Comparison of ENCODE assay signal across 8 mouse cellular contexts in the genomic region with DNA sequence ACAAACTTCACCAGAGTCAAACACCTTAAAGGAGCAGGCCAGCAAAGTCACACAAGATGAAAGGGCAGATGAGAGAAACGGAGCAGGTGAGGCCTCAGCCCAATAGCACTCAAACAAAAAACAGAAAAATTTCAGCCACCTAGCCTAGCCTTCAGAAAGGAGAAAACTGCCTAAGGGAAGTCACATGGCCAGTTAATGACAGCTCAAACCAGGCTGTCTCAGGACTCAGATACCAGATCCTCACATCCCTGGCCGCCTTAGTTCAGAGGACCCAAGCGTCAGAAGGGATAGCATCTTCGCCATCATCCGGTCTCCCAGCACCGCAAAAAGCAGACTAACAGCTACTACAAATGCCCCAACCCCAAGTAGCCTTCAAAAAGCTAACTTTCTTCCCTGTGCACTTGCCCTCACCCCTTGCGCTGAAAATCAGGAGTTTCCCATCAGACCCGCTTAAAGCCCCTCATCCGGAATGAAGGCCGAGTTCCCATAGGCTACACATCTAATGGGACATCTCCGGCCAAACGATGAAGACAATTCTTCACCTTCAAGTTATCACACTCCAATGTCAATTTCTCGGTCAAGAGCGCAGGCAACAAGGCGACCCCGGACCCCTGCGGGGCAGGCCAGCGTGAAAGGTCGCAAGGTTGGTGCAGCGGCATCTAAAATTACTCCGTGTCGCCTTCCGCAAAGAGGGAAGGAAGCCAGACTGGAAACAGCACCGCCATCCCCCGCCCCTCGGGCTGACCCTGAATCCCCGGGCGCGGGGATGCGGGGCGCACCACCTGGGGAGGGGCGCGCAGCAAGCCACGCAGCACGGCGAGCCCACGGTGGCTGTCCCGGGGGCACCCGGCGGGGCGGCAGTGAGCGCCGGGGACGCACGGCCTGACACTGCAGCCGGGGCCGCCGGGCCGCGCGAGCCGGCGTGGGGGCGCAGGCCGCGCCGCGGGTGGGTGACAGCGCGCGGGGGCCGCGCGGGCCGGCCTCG. TPM values are rescaled to one million over a fixed set of nuclear protein-coding genes. Genes with fewer than 3 reads are reported as not detected.
DNase-seq lines count a peak whose midpoint lies in the region; ATAC-seq and TF ChIP-seq lines count a peak whose summit lies in the region.

No protein-coding gene starts in this region.

- no peaks in the 10 kb centered on the region for H3K36me3 ChIP-seq in kidney, embryonic 14.5 days (ENCODE audit: control insufficient read depth, insufficient read depth, low read length)
- H3K36me3 ChIP-seq in embryonic facial prominence, embryonic 10.5 days (replicated peaks) = peaks cover 7% of the 10 kb centered on the region
- no peaks in the 10 kb centered on the region for H3K36me3 ChIP-seq in hindbrain, embryonic 11.5 days (ENCODE audit: control insufficient read depth, insufficient read depth, low read length)
- H3K36me3 ChIP-seq in liver, embryonic 16.5 days (ENCODE audit: control insufficient read depth, insufficient read depth) = no peaks in the 10 kb centered on the region

- H3K4me1 ChIP-seq in kidney, embryonic 14.5 days (ENCODE audit: control insufficient read depth, insufficient read depth, low read length) = 0 out of 2 replicates have a peak, but pooled peaks cover 9% of the 10 kb centered on the region
- peaks cover 32% of the 10 kb centered on the region for H3K4me1 ChIP-seq in embryonic facial prominence, embryonic 10.5 days
- no peaks in the 10 kb centered on the region for H3K4me1 ChIP-seq in hindbrain, embryonic 11.5 days (replicated peaks; ENCODE audit: control insufficient read depth, insufficient read depth, low read length)
- peaks cover 6% of the 10 kb centered on the region; the same call in 1 of the 2 replicates for H3K4me1 ChIP-seq in liver, embryonic 16.5 days (ENCODE audit: control insufficient read depth, low read depth, low read length)

- peak overlapping the region; percentile 88 for H3K9ac ChIP-seq in kidney, embryonic 14.5 days (ENCODE audit: low read depth, low read length)
- H3K9ac ChIP-seq in hindbrain, embryonic 11.5 days (ENCODE audit: low read depth, low read length) = peak overlapping the region; percentile 89
- H3K9ac ChIP-seq in liver, embryonic 16.5 days (ENCODE audit: low read depth, low read length) = peak overlapping the region; percentile 57; the same call in 1 of the 2 replicates

- no peaks in the 10 kb centered on the region for H3K9me3 ChIP-seq in kidney, embryonic 14.5 days (ENCODE audit: control insufficient read depth, low read length)
- H3K9me3 ChIP-seq in embryonic facial prominence, embryonic 10.5 days = no peaks in the 10 kb centered on the region
- no peaks in the 10 kb centered on the region for H3K9me3 ChIP-seq in hindbrain, embryonic 11.5 days (ENCODE audit: control insufficient read depth, low read length)
- no peaks in the 10 kb centered on the region for H3K9me3 ChIP-seq in liver, embryonic 16.5 days (replicated peaks; ENCODE audit: control insufficient read depth, low read length)

- CTCF ChIA-PET in Patski (lab: Charles Lee) = interaction anchor here (1.5 kb wide), 1 partner anchor 28 kb away, joined by 4 read pairs; no protein-coding TSS in a partner anchor

- peak overlapping the region; percentile 90 for H3K4me3 ChIP-seq in kidney, embryonic 14.5 days (ENCODE audit: low read length)
- peak overlapping the region; percentile 89 for H3K4me3 ChIP-seq in embryonic facial prominence, embryonic 10.5 days
- H3K4me3 ChIP-seq in hindbrain, embryonic 11.5 days (ENCODE audit: low read depth, low read length) = peak overlapping the region; percentile 82
- H3K4me3 ChIP-seq in liver, embryonic 16.5 days (ENCODE audit: low read depth, low read length) = peak overlapping the region; percentile 70

- 2% methylated on average over 57 of the region's 66 CpGs for whole genome bisulfite sequencing in kidney, embryonic 14.5 days
- 6% methylated on average over 66 of the region's 66 CpGs for WGBS in embryonic facial prominence, embryonic 10.5 days
- WGBS in hindbrain, embryonic 11.5 days = 3% methylated on average over 46 of the region's 66 CpGs
- WGBS in liver, embryonic 16.5 days (ENCODE audit: insufficient replicate concordance) = 4% methylated on average over 63 of the region's 66 CpGs

- H3K27ac ChIP-seq in kidney, embryonic 14.5 days (ENCODE audit: low read depth, low read length) = no peak overlapping the region
- H3K27ac ChIP-seq in embryonic facial prominence, embryonic 10.5 days (replicated peaks) = peak overlapping the region; percentile 81
- H3K27ac ChIP-seq in hindbrain, embryonic 11.5 days (ENCODE audit: low read depth, low read length) = peak overlapping the region; percentile 47; the same call in 1 of the 2 replicates
- H3K27ac ChIP-seq in liver, embryonic 16.5 days (ENCODE audit: low read length) = no peak overlapping the region

- DNase-seq in kidney, adult 9 months = no peak
- no peak for DNase-seq in Patski (ENCODE audit: low read depth, low spot score)
- DNase-seq in embryonic facial prominence, embryonic 10.5 days (ENCODE audit: low spot score) = peak; percentile 56
- peak; percentile 55 for DNase-seq in hindbrain, embryonic 11.5 days (ENCODE audit: low spot score)
- peak; percentile 25 for DNase-seq in right cerebral cortex, postnatal 4 days
- DNase-seq in left cerebral cortex, adult 9 months (ENCODE audit: low spot score in 2 of 2) = no peak

- in situ Hi-C loops in Patski (cut with MboI; ENCODE audit: low pct_unique_long_range_greater_than_20kb) = no loop called here

- no peak for TF ChIP-seq CTCF in Patski (IDR thresholded peaks at IDR 0.05)

- peak; percentile 34; the same call in 1 of the 2 replicates for ATAC-seq in kidney, embryonic 14.5 days (ENCODE audit: low FRiP score, low TSS enrichment)
- ATAC-seq in Patski = peak; percentile 22
- ATAC-seq in hindbrain, embryonic 11.5 days (ENCODE audit: low FRiP score) = peak; percentile 55
- ATAC-seq in liver, embryonic 16.5 days (ENCODE audit: low read depth) = peak; percentile 5; the same call in 1 of the 2 replicates

- POLR2A ChIA-PET in Patski (lab: Charles Lee) = no interaction called here

- no peaks in the 10 kb centered on the region; the same call in 1 of the 2 replicates for H3K27me3 ChIP-seq in kidney, embryonic 14.5 days (ENCODE audit: control insufficient read depth, insufficient read depth, low read length)
- no peaks in the 10 kb centered on the region for H3K27me3 ChIP-seq in Patski
- peaks cover 27% of the 10 kb centered on the region for H3K27me3 ChIP-seq in embryonic facial prominence, embryonic 10.5 days (replicated peaks; ENCODE audit: low read depth, poor library complexity, severe bottlenecking)
- no peaks in the 10 kb centered on the region for H3K27me3 ChIP-seq in hindbrain, embryonic 11.5 days (ENCODE audit: control insufficient read depth, insufficient read depth, low read length)
- peaks cover 35% of the 10 kb centered on the region for H3K27me3 ChIP-seq in liver, embryonic 16.5 days (ENCODE audit: control insufficient read depth, insufficient read depth, low read depth, low read length)

- peak overlapping the region; percentile 98 for H3K4me2 ChIP-seq in kidney, embryonic 14.5 days (replicated peaks; ENCODE audit: low read depth, low read length)
- H3K4me2 ChIP-seq in hindbrain, embryonic 11.5 days (replicated peaks; ENCODE audit: low read depth, low read length) = peak overlapping the region; percentile 86
- H3K4me2 ChIP-seq in liver, embryonic 16.5 days (ENCODE audit: low read depth, low read length) = peak overlapping the region; percentile 83

RNA-seq across cellular contexts. Expression of gene Slc23a2, which starts 0.7 kb away (rescaled TPM):
- 12.0 and 18.0 TPM in 2 replicates for polyA plus RNA-seq in kidney, embryonic 14.5 days (2014; fragmentation: Nextera tagmentation; extraction: Ambion mirVana)
- 19.7 TPM for polyA plus RNA-seq in Patski (2021)
- polyA plus RNA-seq in embryonic facial prominence, embryonic 10.5 days (2016; fragmentation: Nextera tagmentation; extraction: Ambion mirVana) = 8.8 and 8.9 TPM in 2 replicates
- polyA plus RNA-seq in hindbrain, embryonic 11.5 days (2014; fragmentation: Nextera tagmentation; extraction: Ambion mirVana) = 11.4 and 14.6 TPM in 2 replicates
- 2.7 and 4.1 TPM in 2 replicates for polyA plus RNA-seq in liver, embryonic 16.5 days (2015; fragmentation: Nextera tagmentation; extraction: Ambion mirVana)

Comparison
In these comparisons a context has a peak if more than half of its experiments do, and no peak if none do; other contexts are left out.
1. ATAC-seq: peak in every context shown above with its lines; median percentile 55 in hindbrain, embryonic 11.5 days; 34 in kidney, embryonic 14.5 days; 22 in Patski; 5 in liver, embryonic 16.5 days.
2. H3K27ac ChIP-seq: peak in embryonic facial prominence, embryonic 10.5 days (single experiment) and hindbrain, embryonic 11.5 days (single experiment); none in kidney, embryonic 14.5 days (single experiment) and liver, embryonic 16.5 days (single experiment).
3. DNase-seq: peak in embryonic facial prominence, embryonic 10.5 days (single experiment), hindbrain, embryonic 11.5 days (single experiment) and right cerebral cortex, postnatal 4 days (single experiment); none in kidney, adult 9 months (single experiment), Patski (single experiment) and left cerebral cortex, adult 9 months (0 of 2).
4. Peak in every context shown above with its lines, with median percentiles within 50 percentile points of each other: H3K4me2 ChIP-seq, H3K4me3 ChIP-seq and H3K9ac ChIP-seq.